Mouse (Mus musculus) left cerebral cortex, postnatal 25 days (tissue): ENCODE measurements around the gene Coro2a. TPM values are rescaled to one million over a fixed set of nuclear protein-coding genes. Genes with fewer than 3 reads are reported as not detected.

Experiments used
- DNase-seq, 2 experiments: peaks; one replicate each; pipeline ENCODE4 v3.0.0; 2022; ENCODE audit warnings: low spot score in 2 of 2, mixed read lengths in 1 of 2
- intact Hi-C: fragments of 180-260 bp; cut with DNase I; formaldehyde crosslinking; loops from one replicate; pipeline ENCODE4 v1.15.1; 2025
- total RNA-seq, 2 experiments: library from RNA; stranded (reverse); gene quantifications; 2 replicates each; pipeline ENCODE4 v1.2.3; 2021

Coro2a gene
- total RNA-seq, 2 experiments from 2014 or later = 26.2 to 29.7 TPM

GRCm38 (mm10) chr4:46566931-46567671, 34.9 kb downstream of the Coro2a start:
- DNase-seq = no peak
- intact Hi-C loops = no loop called here

- DNase-seq = no peak
- intact Hi-C loops = no loop called here
Observed at GRCm38 (mm10) chr4:46565393-46565955, 36.5 kb downstream of the Coro2a start.

- intact Hi-C loops = no loop called here
- no peak for DNase-seq
Observed at GRCm38 (mm10) chr4:46564247-46564646, 37.8 kb downstream of the Coro2a start.

- DNase-seq = no peak
- intact Hi-C loops = no loop called here
Observed at GRCm38 (mm10) chr4:46563847-46564246, 38.2 kb downstream of the Coro2a start.

- intact Hi-C loops = no loop called here
- DNase-seq = no peak
Observed at GRCm38 (mm10) chr4:46562841-46563240, 39.2 kb downstream of the Coro2a start.

- DNase-seq = no peak
- intact Hi-C loops = no loop called here
Observed at GRCm38 (mm10) chr4:46562037-46562436, 40.0 kb downstream of the Coro2a start.

- DNase-seq = no peak
- intact Hi-C loops = no loop called here
Observed at GRCm38 (mm10) chr4:46560069-46560705, 41.8 kb downstream of the Coro2a start.

- DNase-seq = no peak
- intact Hi-C loops = no loop called here
Observed at GRCm38 (mm10) chr4:46558672-46559667, 43.0 kb downstream of the Coro2a start.

GRCm38 (mm10) chr4:46556933-46557332, 45.1 kb downstream of the Coro2a start:
- DNase-seq = no peak
- intact Hi-C loops = no loop called here

GRCm38 (mm10) chr4:46555762-46556161, 46.2 kb downstream of the Coro2a start:
- intact Hi-C loops = no loop called here
- no peak for DNase-seq

GRCm38 (mm10) chr4:46554295-46555069, 47.5 kb downstream of the Coro2a start:
- peak in 1 of 2 experiments; percentile 28 for DNase-seq
- intact Hi-C loops = no loop called here

- no peak for DNase-seq
- intact Hi-C loops = no loop called here
Observed at GRCm38 (mm10) chr4:46553864-46554263, 48.1 kb downstream of the Coro2a start.

GRCm38 (mm10) chr4:46550406-46550805, 51.6 kb downstream of the Coro2a start:
- intact Hi-C loops = no loop called here
- no peak for DNase-seq

- intact Hi-C loops = no loop called here
Observed at GRCm38 (mm10) chr4:46549979-46550378, 52.0 kb downstream of the Coro2a start.

GRCm38 (mm10) chr4:46546709-46547108, 55.3 kb downstream of the Coro2a start:
- no peak for DNase-seq
- intact Hi-C loops = no loop called here

More at GRCm38 (mm10) chr4:46549979-46550378, 52.0 kb downstream of the Coro2a start:
- peak in 1 of 2 experiments; percentile 28 for DNase-seq

GRCm38 (mm10) chr4:46545498-46545897, 56.5 kb downstream of the Coro2a start:
- intact Hi-C loops = no loop called here
- no peak for DNase-seq

GRCm38 (mm10) chr4:46544313-46544712, 57.7 kb downstream of the Coro2a start:
- no peak for DNase-seq
- intact Hi-C loops = no loop called here

GRCm38 (mm10) chr4:46543366-46544050, 58.5 kb downstream of the Coro2a start:
- no peak for DNase-seq
- intact Hi-C loops = no loop called here
